Mouse (Mus musculus) adrenal gland, adult (tissue): ENCODE data around the gene Calm4.
"Not testable (repeated sequence)": the region's sequence is repeated elsewhere in the genome, so short reads cannot be mapped to it uniquely, and the experiment has no call there.

Source experiments
- DNase-seq, 2 experiments: peaks; one replicate each; pipeline ENCODE4 v3.0.0; 2022 to 2023; ENCODE audit warnings: low spot score in 1 of 2; ENCODE audit not compliant: inconsistent age in 2 of 2

Gene Calm4

DNA sequence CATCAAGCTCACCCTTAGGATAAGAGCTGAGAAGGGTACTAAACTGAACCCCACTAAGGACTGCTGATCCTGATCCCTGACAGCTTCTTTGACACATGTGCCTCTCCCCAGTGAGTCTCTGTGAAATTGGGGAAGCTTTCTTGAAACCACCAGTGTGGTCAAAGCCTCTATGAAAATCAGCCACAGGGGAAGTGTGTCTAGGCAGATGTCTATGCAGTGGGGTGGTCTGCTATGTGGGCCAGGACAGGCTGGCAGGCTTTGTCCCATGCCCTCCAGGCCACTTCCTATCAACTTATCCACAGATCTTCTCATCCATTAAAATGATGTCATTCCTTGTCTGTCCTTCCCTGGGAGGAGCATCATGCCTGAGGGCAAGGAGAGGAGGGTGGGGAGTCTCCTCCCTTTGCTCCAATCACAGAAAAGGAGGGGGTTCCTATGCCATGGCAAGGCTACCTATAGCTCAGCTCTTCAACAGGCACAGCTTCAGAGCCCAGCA is at the start of gene Calm4:
TSS of gene Calm4 (plus strand) at position 446 of the 496 bp plus-strand sequence.
- not testable (repeated sequence) for DNase-seq

- no peak for DNase-seq
These were observed 49.0 kb upstream of the Calm4 start for GRCm38 (mm10) chr13:3788588-3788987.

DNA sequence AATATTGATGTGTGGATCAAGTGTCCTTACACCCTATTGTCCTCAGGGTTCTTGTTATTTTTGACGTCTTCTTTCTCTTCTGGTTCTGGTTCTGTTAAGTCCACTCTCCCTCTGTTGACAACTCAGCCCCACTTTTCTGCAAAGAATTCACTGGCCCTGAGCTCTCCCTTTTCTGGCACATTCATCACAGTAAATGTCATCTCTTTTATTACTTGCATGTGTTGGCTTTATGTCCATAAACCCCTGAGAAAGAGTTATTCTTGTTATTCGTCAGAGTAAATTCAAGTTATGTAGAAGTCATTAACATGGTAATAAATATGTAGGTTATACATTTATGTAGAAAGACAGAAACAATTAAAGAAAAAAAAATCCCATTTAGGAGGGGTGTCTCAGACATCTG is 48.0 kb upstream of the Calm4 start:
- peak in 1 of 2 experiments; percentile 62 for DNase-seq

DNA sequence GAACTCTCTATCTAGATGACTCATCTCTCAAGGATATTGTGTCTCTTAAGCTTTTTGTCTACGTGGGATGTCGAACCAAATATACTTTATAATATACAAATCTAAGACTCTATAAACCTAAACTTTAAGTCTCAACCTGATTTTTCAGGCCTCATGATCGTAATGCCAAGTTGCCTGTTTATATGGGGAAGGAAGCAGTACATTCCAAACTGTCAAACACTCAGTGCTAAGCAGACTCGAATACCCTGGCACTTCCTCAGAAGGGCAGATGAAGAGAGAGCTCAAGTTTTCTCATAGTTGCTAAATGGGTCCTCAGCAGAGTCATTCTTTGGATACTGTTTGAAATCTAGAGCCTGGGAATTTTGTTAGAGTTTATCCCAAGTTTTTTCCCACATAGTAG is 40.9 kb upstream of the Calm4 start:
- DNase-seq, result peak in 1 of 2 experiments; percentile 73

DNA sequence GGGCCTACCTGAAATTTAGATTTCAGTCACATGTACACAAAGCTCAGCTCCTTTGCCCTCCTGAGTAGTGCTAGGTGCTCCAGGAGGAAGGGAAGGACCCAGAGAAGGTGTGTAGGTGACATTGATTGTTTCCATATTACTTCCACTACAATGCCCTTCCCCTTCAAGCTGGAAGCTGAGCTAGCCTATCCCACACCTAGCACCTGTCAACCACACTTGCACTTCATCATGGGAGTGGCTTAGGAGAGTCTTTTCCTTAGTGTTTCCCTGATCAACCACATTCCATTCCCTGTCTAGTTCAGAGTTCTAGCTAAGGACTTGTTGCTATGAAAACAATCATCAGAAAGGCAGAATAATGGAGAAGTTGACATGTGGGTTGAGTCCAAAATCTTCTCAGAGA is 38.8 kb upstream of the Calm4 start:
- DNase-seq, result no peak

DNA sequence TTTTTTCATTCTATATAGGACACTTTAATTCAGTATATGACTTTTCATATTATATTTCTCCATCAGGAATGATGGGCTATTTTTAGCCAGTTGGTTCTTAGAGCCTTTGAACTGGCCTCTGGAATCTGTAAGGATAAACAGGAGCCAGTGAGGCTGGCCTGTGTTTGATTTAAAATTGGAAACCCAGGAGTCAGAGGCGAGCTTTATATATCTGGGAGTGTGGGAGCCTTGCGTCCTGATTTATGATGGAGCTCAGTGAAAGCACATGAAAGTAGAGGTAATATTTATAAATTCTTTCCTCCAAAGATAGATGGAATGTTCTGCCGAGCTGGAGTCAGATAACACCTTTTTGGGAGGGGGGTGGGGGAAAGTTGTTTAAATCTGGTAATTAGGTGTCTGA is 38.2 kb upstream of the Calm4 start:
- DNase-seq, result no peak

- peak in 1 of 2 experiments; percentile 27 for DNase-seq
These were observed 33.4 kb upstream of the Calm4 start, which contains the start of gene Calml3 for GRCm38 (mm10) chr13:3804186-3804585. Gene Calml3 (minus strand): TSS chr13:3804316.

- peak in 1 of 2 experiments; percentile 49 for DNase-seq
These were observed 32.4 kb upstream of the Calm4 start for GRCm38 (mm10) chr13:3805132-3805531.

GRCm38 (mm10) chr13:3805638-3806037 is 31.9 kb upstream of the Calm4 start:
- no peak for DNase-seq

- DNase-seq, result peak in 1 of 2 experiments; percentile 35
These were observed 30.3 kb upstream of the Calm4 start for GRCm38 (mm10) chr13:3807131-3807827.

DNA sequence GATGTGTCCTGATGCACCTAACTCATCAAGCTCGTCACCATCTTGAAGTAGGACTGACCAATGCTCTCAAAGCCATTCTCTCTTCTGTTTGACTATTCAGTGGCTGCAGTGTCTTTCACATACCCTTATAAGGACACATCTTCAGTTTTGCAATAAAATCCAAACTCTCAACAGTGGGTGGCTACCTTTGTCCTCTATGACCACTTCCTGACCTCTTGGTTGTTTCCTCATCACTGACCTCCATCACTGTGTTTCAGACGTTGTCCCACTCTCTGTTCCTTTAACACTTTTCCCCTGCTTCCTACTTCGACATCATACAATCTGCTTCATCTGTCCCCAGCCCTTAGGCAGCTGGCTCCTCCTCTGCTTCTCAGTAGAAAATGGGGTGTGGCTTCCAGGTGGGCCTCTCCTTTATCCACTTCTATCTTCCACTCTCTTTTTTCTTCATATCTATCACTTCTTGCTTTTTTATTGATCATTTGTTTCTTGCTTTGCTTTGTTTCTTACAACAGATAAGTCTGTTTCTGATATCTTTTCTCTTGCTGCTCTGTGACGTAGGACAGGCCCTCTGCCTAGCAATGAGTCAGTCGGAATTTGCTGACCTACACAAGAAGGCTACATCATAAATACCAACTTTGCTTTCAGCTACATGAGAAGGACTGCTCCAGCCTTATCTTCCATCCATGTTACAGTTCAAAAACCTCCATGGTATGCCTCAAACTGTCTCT is 19.4 kb upstream of the Calm4 start:
- DNase-seq, result peak in 1 of 2 experiments; percentile 32

- no peak for DNase-seq
These were observed 18.8 kb upstream of the Calm4 start for GRCm38 (mm10) chr13:3818740-3819076.

GRCm38 (mm10) chr13:3822105-3822504 is 15.5 kb upstream of the Calm4 start:
- no peak for DNase-seq

- DNase-seq, result no peak
These were observed 11.8 kb upstream of the Calm4 start for GRCm38 (mm10) chr13:3825726-3826125.

DNA sequence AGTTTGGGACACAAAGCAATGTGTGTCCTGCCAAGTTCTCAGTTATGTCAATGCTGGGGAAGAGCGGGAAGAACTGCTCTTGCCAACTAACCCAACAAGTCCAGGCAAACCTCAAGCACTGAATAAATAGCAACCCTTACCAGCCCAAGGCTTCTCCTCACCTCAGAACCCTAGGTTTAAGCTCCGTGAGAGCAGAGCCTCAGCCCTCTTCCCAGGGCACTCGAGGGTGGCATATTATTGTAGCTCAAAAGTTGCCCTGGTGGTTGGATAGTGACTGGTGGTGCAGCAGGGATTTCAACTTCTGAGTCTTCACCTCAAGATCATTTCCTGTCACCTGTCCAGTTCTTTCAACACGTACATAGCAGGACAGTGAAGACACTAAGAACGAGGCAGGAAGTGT is 6.0 kb upstream of the Calm4 start:
- DNase-seq, result no peak

DNA sequence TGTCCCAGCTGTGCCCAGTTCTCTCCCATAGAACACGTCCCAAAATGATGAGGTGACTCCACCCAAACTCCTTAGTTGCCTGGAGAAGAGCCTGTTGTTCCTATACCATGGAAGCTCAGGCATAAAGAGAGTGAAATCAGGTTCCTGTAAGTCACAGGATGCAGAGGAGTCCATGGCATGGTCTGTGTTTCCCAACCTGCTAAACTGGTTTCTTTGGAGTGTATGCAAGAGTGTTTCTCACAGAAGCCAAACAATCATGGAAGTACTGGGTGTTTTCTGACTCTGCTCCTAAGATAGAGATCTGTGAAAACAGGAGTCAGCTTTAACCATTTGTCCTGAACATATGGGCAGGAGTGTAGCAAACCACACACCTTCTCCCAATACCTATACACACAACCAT is 5.6 kb upstream of the Calm4 start:
- DNase-seq, result no peak

- no peak for DNase-seq
These were observed 5.1 kb upstream of the Calm4 start for GRCm38 (mm10) chr13:3832450-3832849.

DNA sequence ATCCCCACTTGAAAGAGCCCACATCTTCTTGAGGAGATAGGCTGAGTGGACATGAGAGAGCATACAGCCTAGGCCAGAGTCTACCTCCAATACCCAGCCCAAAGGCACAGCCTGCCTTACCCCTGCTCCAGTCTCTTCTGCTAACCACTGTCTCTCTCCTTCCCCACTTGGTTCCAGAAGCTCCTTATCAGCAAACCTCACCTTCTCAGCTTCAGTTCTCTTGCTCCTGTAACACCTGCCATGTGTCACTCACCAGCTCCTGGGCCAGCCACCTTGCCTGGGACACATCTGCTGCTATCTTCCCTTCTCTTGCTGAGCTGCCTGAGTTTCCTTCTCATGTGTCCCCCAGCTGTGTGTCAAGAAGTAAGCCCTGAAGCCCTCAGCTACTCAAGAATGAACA is 3.9 kb upstream of the Calm4 start:
- DNase-seq, result not testable (repeated sequence)

GRCm38 (mm10) chr13:3840662-3841061 is 3.1 kb downstream of the Calm4 start:
- not testable (repeated sequence) for DNase-seq

- DNase-seq, result peak in 1 of 2 experiments; percentile 56
These were observed 12.8 kb downstream of the Calm4 start for GRCm38 (mm10) chr13:3850330-3850729.

DNA sequence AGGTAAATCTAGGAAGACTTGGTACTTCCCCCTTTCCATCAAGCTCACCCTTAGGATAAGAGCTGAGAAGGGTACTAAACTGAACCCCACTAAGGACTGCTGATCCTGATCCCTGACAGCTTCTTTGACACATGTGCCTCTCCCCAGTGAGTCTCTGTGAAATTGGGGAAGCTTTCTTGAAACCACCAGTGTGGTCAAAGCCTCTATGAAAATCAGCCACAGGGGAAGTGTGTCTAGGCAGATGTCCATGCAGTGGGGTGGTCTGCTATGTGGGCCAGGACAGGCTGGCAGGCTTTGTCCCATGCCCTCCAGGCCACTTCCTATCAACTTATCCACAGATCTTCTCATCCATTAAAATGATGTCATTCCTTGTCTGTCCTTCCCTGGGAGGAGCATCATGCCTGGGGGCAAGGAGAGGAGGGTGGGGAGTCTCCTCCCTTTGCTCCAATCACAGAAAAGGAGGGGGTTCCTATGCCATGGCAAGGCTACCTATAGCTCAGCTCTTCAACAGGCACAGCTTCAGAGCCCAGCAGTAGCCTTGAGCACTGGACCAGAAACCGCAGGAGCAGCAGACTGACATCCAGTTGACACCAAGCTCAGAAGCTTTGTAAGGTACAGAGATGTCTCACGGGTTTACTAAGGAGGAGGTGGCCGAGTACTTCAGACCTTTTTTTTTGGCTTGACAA is 16.2 kb downstream of the Calm4 start, which contains the start of gene Calm5:
TSS of gene Calm5 (plus strand) at position 526 of the 686 bp plus-strand sequence.
- DNase-seq, result not testable (repeated sequence)

- no peak for DNase-seq
These were observed 17.3 kb downstream of the Calm4 start for GRCm38 (mm10) chr13:3854856-3855255.
